Mouse (Mus musculus): Measurements from ENCODE around the gene Eng.

Eng gene

GRCm38 (mm10) chr2:32680961-32681650, 34.7 kb downstream of the Eng start:
- no peak for DNase-seq (ENCODE audit: low read depth, low spot score)

- no peak for DNase-seq (ENCODE audit: low read depth, low spot score)
These were observed 35.4 kb downstream of the Eng start for GRCm38 (mm10) chr2:32681754-32682153.

- peak; percentile 19 for DNase-seq (ENCODE audit: low read depth, low spot score)
These were observed 36.5 kb downstream of the Eng start for GRCm38 (mm10) chr2:32682721-32683417.

GRCm38 (mm10) chr2:32683701-32684100, 37.3 kb downstream of the Eng start:
- DNase-seq (ENCODE audit: low read depth, low spot score): no peak

GRCm38 (mm10) chr2:32684681-32685428, 38.5 kb downstream of the Eng start:
- DNase-seq (ENCODE audit: low read depth, low spot score): no peak

GRCm38 (mm10) chr2:32685807-32686206, 39.4 kb downstream of the Eng start:
- no peak for DNase-seq (ENCODE audit: low read depth, low spot score)

- DNase-seq (ENCODE audit: low read depth, low spot score): no peak
These were observed 40.2 kb downstream of the Eng start for GRCm38 (mm10) chr2:32686640-32687039.

GRCm38 (mm10) chr2:32687562-32687961, 41.2 kb downstream of the Eng start:
- DNase-seq (ENCODE audit: low read depth, low spot score): no peak

GRCm38 (mm10) chr2:32689420-32689819, 43.0 kb downstream of the Eng start:
- peak; percentile 97 for DNase-seq (ENCODE audit: low read depth, low spot score)

GRCm38 (mm10) chr2:32691041-32691440, 44.6 kb downstream of the Eng start:
- DNase-seq (ENCODE audit: low read depth, low spot score): no peak

- DNase-seq (ENCODE audit: low read depth, low spot score): no peak
These were observed 46.1 kb downstream of the Eng start for GRCm38 (mm10) chr2:32692496-32692895.

- no peak for DNase-seq (ENCODE audit: low read depth, low spot score)
These were observed 46.9 kb downstream of the Eng start for GRCm38 (mm10) chr2:32693282-32693681.

GRCm38 (mm10) chr2:32693823-32694411, 47.5 kb downstream of the Eng start:
- DNase-seq (ENCODE audit: low read depth, low spot score): peak; percentile 99

GRCm38 (mm10) chr2:32694691-32695090, 48.3 kb downstream of the Eng start:
- no peak for DNase-seq (ENCODE audit: low read depth, low spot score)

GRCm38 (mm10) chr2:32699680-32700079, 53.3 kb downstream of the Eng start:
- DNase-seq (ENCODE audit: low read depth, low spot score): no peak

- no peak for DNase-seq (ENCODE audit: low read depth, low spot score)
These were observed 54.8 kb downstream of the Eng start for GRCm38 (mm10) chr2:32700966-32701743.

- no peak for DNase-seq (ENCODE audit: low read depth, low spot score)
These were observed 56.7 kb downstream of the Eng start for GRCm38 (mm10) chr2:32703046-32703445.

- no peak for DNase-seq (ENCODE audit: low read depth, low spot score)
These were observed 57.6 kb downstream of the Eng start, which contains the start of gene Fpgs for GRCm38 (mm10) chr2:32704021-32704421. Gene Fpgs (minus strand): TSS chr2:32704145.

- DNase-seq (ENCODE audit: low read depth, low spot score): no peak
These were observed 58.6 kb downstream of the Eng start for GRCm38 (mm10) chr2:32705018-32705417.

- DNase-seq (ENCODE audit: low read depth, low spot score): no peak
These were observed 60.6 kb downstream of the Eng start for GRCm38 (mm10) chr2:32706971-32707370.

- peak; percentile 72 for DNase-seq (ENCODE audit: low read depth, low spot score)
These were observed 62.2 kb downstream of the Eng start for GRCm38 (mm10) chr2:32708643-32709042.

All from brain, adult 2 months (tissue).